Mouse (Mus musculus) megakaryocyte progenitor cell, adult 5-6 weeks (primary cell): ENCODE data around the gene Snf8. TPM values are rescaled to one million over a fixed set of nuclear protein-coding genes. Genes with fewer than 3 reads are reported as not detected.

Source experiments
- ATAC-seq: replicated peaks from 2 replicates; pipeline ENCODE4 v1.8.0; 2016; ENCODE audit warnings: mild to moderate bottlenecking, moderate TSS enrichment, inconsistent platforms; ENCODE audit not compliant: poor library complexity
- total RNA-seq, 2 experiments: library from RNA; stranded (forward) in 1 of 2; stranded (reverse) in 1 of 2; fragments of 157-497, 149-512 nt in 1 of 2; fragments of 200-1000 nt in 1 of 2; gene quantifications; 2 replicates each; pipeline versions ENCODE4 v1.2.3 to v1.2.4; 2015 to 2017

Gene Snf8
- 71.4 and 78.1 TPM in 2 replicates for total RNA-seq (2015)
- total RNA-seq (2017): 51.6 and 56.1 TPM in 2 replicates

- ATAC-seq: peak; percentile 97
These were observed at the start of gene Snf8 for GRCm38 (mm10) chr11:96034596-96035052. Snf8 (plus strand) TSS chr11:96034885.

- ATAC-seq: peak; percentile 26; the same call in 1 of the 2 replicates
These were observed 46.7 kb upstream of the Snf8 start for GRCm38 (mm10) chr11:95987854-95988447.

DNA sequence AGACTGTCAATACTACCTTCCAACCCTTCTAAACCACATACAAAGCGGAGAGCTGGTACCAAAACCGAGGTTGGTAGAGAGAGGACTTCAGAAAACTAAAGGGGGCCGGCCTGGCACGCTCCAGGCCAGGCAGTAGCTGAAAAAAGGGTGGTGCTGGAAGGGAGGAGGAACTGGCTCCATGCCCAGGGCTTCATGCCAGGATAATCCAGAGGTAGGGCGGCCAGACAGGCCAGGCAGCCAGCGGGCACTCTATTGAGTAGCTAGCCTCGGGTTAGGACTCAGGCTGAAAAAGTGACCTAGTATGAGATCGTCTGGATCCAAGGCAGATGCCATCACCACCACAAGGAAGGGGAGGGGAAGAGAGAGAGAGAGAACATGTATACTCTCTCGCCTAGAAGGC, 46.2 kb upstream of the Snf8 start:
- ATAC-seq: peak; percentile 52

DNA sequence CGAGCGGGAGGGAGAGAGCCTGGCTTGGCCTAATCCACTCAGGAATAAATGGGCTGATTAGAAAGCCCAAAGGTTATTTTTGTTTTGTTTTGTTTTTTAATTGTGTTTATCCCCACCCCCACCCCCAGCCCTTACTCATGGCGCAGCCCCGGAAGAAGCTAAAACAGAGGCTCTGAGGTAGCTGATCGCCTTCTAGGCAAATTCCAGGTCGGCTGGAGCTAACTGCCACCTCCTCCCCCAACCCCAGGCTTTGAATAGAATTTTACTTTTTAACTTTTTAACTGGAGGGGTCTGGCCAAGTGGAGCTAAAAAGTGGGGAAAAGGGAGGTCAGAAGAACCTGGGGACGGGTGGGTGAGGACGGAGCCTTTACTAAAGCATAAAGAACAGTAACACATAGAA, 44.8 kb upstream of the Snf8 start:
- ATAC-seq: no peak

- no peak for ATAC-seq
These were observed 44.3 kb upstream of the Snf8 start for GRCm38 (mm10) chr11:95990431-95990830.

DNA sequence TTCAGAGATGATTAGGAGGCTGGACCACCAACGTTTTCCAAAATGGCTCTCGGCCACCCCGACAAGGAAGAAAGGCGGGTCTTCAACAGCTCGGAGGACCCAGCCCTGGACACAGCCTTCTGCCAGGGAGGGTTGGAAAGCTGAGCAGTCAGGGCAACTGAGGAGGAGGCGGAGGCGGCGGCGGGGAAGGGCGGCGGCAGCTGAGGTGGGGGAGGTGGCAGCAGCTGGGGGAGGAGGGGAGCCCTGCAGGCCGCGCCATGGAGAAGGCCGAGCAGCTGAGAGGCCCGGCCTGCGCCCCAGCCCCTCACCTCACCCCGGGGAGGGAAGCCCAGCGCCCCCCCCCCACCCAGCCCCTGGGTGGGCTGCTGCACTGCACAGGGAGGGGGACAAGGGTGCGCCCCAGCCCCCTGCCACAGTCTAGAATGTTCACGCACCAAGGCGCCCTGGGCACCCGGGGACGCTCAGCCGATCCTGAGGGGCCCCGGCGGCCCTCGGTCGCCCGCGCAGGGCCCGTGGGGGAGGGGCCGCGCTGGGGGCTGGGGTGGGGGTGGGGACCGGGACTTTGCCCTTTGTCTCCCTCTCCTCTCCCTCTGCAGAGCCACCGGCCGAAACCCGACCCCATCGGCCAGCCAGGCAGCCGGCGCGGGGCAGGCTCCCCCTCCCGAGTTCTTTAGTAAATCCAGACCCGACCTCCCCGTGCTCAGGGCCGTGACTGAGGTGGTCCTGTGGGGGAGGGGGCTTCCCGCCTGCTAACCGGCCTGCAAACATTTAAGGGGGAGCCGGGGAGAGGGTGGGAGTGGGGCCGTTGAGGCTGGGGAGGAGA, 43.6 kb upstream of the Snf8 start:
- no peak for ATAC-seq

GRCm38 (mm10) chr11:95994151-95994550, 40.5 kb upstream of the Snf8 start:
- ATAC-seq: no peak

DNA sequence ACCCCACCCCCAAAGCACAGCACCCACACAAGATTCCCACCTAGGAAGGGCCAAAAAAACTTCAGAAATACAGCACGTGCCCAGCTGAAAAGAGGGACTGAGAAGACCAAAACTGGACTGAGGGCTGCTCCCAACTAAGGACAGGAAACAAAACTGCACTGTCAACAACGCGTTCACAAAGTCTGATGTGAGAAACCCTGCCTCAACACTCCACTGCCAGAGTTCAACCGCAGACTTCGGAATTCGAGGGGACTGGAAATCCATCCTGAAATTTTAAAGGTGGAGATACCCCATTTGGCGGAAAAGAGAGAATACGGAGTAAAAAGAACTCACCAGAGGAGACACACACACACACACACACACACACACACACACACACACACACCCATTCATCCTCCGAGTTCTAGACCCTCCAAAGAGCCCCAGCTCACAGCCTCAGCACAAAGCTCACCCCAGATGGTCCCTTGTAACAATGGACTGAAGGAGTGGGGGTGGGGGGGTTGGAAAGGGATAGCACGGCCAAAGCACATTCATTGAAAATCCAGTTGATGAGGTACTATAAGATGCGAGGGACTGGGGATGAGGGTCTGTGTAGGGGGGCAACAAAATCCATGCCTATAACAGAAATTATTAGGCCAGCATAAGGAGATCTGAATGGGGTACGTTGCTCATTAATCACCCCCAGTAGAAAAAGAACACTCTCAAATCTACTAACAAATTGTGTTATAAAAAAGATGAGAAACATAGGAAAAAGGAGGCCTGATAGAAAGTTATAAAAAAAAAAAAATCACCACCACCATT, 31.4 kb upstream of the Snf8 start:
- no peak for ATAC-seq

- ATAC-seq: no peak
These were observed 30.5 kb upstream of the Snf8 start for GRCm38 (mm10) chr11:96003969-96004792.

GRCm38 (mm10) chr11:96004793-96005402, 29.8 kb upstream of the Snf8 start:
- no peak for ATAC-seq

DNA sequence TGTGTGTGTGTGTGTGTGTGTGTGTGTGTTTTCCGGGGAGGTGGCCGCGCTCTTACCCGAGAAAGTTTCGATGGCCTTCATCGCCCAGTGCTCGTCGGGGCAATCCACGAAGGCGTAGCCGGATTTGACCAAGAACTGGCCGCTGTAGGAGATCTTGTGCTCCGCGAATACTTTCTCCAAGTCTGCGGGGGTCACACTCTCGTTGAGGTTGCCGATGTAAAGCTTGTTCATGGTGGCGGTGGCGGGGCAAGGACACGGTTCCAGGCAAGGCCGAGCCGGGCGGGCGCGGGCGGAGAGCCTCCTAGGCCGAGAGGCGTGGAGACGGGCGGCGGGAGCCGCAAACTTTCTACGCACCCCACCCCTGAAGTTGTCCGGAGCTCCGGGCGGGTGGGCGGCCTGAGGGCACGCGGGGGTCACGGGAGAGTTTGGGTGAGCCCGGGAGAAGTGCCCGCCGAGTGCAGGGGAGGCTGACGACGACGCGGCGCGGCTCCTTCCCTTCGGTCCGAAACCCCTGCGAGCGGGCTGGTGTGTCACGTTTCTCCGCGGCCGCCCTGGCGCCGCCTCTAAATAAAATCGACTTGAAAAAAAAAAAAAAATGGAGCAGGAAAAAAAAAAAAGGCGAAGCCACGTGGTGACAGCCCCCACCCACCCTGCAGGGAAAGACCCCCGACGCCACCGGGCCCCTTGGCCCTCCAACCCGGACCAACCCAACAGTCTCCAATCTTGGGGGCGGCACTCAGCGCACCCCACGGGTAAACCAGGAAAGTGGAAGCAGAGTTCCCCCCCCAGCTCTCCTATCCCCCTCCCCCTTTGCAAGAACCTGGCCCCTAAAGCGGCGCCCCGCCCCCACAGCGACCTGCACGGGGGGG, 29.0 kb upstream of the Snf8 start, which contains the start of gene Igf2bp1:
Gene Igf2bp1 (minus strand): TSS at position 538 of the 869 bp plus-strand sequence.
- ATAC-seq: no peak

DNA sequence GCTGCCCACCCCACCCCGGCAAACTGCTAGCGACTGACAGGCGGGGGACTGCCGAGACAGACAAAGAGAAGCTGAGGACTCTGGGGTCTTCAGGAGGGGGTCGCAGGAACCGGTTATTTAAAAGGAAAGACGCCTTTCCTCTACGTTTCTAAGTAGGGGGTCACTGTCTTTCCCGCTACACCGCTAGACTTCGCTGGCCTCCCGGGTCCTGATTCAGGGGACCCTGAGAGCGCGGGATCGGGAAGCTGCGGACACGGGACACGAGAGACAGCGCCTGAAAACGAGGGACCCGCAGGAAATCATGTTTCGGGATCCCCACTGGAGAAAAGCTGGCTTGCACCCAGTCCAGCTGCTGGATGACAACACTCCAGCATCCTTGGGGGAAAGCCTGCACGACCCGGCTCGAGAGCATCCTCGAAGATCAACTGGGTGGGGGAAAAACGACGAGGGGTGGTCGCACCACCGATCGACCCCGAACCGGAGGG, 28.3 kb upstream of the Snf8 start:
- ATAC-seq: no peak

DNA sequence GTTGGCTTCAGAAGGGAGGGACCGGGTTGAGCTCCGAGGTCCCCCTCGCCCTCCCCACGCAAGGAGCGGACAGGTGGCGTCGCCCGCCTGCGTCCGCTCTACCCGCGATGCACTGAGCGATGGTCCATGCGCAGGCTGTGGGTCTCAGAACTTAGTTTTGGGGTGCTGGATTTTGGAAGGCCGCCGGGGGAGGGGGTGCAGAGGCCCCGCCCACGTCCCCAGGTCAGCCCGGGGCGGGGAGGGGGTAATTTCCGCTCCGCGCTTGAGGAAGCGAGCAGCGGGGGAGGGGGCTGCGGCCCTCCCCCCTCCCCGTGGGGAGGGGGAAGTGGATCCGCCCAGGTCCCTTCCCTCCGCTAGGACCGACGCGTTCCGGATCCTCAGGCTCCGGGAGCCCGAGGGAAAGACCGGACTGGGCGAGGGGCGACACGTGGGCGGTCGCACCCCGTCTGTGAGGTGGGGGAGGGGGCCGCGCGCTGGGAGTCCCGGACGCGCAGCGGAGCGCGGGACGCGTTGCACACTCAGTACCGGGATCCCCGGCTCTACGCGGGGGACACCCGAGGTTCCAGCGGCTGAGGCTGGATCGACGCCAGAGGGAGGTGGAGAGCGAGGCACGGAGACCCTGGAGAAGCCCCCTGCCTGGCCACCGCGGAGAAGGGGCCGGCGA, 27.7 kb upstream of the Snf8 start:
- no peak for ATAC-seq

GRCm38 (mm10) chr11:96007516-96008235, 27.0 kb upstream of the Snf8 start:
- ATAC-seq: no peak

DNA sequence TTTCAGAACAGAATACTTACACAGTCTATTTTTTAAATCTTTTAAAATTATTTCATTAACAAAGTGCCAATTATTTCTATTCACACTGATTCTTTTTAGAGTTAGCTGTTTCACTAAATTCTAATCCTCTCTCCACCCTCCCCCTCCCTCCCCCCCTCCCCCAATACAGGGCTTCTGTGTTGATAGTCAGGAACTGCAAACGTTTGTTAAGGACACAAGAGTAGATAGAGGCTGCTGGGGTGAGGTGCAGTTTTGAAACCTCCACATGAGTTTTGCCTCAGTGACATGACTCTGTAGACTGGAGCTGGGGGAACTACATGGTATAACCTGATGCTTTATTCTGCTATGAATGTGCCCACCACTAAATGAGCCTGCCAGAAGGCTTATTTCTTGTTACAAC, 25.9 kb upstream of the Snf8 start:
- ATAC-seq: no peak

DNA sequence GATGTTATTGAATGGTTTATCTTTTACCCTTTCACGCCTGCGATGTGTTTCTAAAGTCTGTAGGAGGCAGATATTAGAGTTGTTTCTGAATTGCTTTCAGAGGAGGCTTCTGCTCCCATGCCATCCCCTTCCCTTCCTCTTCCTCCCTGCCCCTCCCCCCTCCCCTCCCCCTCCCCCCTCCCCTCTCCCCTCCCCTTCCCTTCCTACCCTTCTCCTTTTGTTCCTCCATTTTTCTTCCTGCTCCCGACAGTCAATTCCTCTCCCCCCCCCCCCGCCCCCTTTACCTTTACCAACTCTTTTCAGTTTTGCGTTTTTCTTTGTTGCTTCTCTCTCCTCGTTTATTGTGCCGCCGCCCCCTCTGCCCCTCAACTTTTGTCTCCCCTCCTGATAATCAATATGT, 22.7 kb upstream of the Snf8 start:
- ATAC-seq: no peak

GRCm38 (mm10) chr11:96015421-96015820, 19.3 kb upstream of the Snf8 start:
- ATAC-seq: no peak

GRCm38 (mm10) chr11:96017941-96018351, 16.7 kb upstream of the Snf8 start:
- ATAC-seq: no peak
